Mouse (Mus musculus) layer of hippocampus, adult 9-11 months (tissue): Measurements from ENCODE around the gene Gm8922.
"Not testable (repeated sequence)": the region's sequence is repeated elsewhere in the genome, so short reads cannot be mapped to it uniquely, and the experiment has no call there.

Experiments used
- DNase-seq: peaks from one replicate; pipeline ENCODE4 v3.0.0; 2022

The Gm8922 gene

GRCm38 (mm10) chr5:11681659-11682058, at the start of gene Gm8922:
Gene Gm8922, plus strand, starts transcription at chr5:11681959.
- DNase-seq = not testable (repeated sequence)
